Mouse (Mus musculus) cerebellum, adult 2 months (tissue): Measurements from ENCODE around the gene Slc26a9.

Source experiments
- CTCF ChIP-seq: fragments of 200-500 bp; IDR thresholded peaks from 2 replicates; pipeline ENCODE4 v1.5.1; 2011; ENCODE audit warnings: low read depth, mild to moderate bottlenecking, control low read depth, low read length, moderate library complexity, borderline replicate concordance; ENCODE audit not compliant: insufficient read depth
- POLR2A ChIP-seq: fragments of 200-500 bp; IDR thresholded peaks from 2 replicates; pipeline ENCODE4 v1.6.1; 2011; ENCODE audit warnings: low read length, control low read depth, borderline replicate concordance; ENCODE audit not compliant: insufficient read depth

DNA sequence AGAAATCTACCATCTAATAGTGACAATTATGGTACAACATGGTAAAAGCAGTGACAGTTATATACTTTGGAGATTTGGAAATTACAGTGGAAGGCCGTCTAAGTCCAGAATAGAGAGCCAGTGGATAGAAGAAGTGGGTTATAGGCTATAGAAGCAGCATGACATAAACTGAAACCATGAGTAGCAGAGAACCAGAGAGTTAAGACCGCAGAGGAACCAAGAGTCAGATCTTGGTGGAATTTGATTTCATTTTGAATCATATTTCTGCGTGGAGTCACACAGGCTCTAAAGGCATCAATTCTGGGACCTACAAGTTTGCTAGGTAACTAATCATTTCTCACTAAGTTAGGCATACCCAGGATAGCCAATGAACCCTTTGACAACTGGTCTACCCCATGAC is 45.1 kb upstream of the Slc26a9 start:
- no peak for TF ChIP-seq CTCF
- TF ChIP-seq POLR2A = no peak
